Mouse (Mus musculus): ENCODE data around the gene Olfr993.

GRCm38 (mm10) chr2:85443539-85443938 lies 28.9 kb upstream of the Olfr993 start, which contains the start of gene Olfr995:
- TF ChIP-seq POLR2A (IDR thresholded peaks at IDR 0.05; ENCODE audit: borderline replicate concordance, insufficient read depth, low read length) (no peak), CTCF (IDR thresholded peaks at IDR 0.05; ENCODE audit: borderline replicate concordance, insufficient read depth, low read depth, low read length) (no peak)

All from cerebellum, adult 2 months (tissue).